Mouse (Mus musculus): Measurements from ENCODE around the gene Fbxw8.

Gene Fbxw8

GRCm38 (mm10) chr5:118015669-118016068, 139.6 kb downstream of the Fbxw8 start:
- DNase-seq (ENCODE audit: low spot score), result no peak

GRCm38 (mm10) chr5:118015028-118015427, 140.2 kb downstream of the Fbxw8 start:
- DNase-seq (ENCODE audit: low spot score), result no peak
